Mouse (Mus musculus) gastrocnemius, postnatal 36 days (tissue): Measurements from ENCODE around the gene Ikbip. TPM values are rescaled to one million over a fixed set of nuclear protein-coding genes. Genes with fewer than 3 reads are reported as not detected.

Experiments used
- DNase-seq, 2 experiments: peaks; one replicate each; pipeline ENCODE4 v3.0.0; 2022
- intact Hi-C: fragments of 180-260 bp; cut with DNase I; formaldehyde crosslinking; loops from one replicate; pipeline ENCODE4 v1.15.1; 2025
- total RNA-seq, 2 experiments: library from RNA; stranded (reverse); gene quantifications; 2 replicates each; pipeline ENCODE4 v1.2.3; 2021

Gene Ikbip
- total RNA-seq, 2 experiments from 2014 or later, result 8.4 to 12.1 TPM

- DNase-seq, result no peak
- intact Hi-C loops, result no loop called here
Measured at GRCm38 (mm10) chr10:91105981-91106380, 23.2 kb downstream of the Ikbip start.

DNA sequence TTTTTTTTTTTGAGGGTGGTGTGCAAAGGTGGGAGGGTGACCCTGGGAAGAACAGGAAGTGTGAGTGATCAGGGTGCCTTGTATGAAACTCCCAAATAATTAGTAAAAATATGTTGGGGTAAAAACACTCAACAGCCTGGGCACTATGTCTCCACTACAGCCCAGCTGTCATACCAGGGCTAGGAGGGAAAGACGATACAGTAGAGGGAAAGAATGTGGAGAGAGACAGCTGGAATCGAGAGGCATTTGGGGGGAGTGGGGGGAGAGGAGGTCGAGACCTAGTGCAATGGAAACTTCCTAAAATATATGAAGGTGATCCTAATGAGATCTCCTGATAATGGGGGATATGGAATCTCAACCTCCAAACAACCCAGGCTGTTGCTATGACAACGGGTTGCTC is 27.1 kb downstream of the Ikbip start:
- no peak for DNase-seq
- intact Hi-C loops, result no loop called here

DNA sequence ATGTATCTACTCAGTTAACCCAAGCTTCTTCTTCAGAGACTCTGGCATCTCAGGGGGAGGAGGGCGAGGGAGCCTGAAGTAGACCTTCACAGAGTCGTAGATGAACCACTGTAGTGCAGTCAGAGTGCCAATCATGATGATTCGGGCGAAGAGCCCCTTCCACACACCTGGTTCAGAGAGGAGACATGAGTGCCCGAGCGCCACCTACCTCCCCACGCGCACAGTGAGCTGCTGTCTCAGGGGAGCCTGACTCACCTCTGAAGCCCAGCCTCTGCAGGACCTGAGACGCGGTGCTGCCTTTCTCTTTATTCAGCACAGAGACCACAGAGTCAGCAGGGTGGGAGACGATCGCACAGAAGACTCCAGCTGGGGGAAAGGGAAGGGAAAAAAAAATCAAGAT is 34.2 kb downstream of the Ikbip start:
- no peak for DNase-seq
- intact Hi-C loops, result no loop called here

DNA sequence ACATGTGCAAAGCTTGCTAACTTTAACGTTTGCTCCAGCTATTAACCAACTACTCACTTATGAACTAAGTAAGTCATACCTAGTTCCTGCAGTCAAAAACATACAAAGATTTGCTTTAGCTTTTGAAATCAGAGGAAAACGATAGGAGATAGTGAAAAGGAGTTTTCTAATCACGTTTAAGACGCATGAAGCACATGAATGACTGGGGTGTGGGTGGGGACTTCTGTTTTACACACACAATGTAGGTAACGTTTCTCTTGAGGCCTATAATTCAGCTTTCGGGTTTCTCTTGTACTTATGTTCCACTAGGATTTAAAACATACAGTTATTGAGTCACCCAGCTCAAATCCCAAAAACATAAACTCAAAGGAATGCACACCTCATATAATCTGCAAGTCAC is 39.9 kb downstream of the Ikbip start:
- DNase-seq, result no peak
- intact Hi-C loops, result loop anchor here (2.0 kb wide), 1 partner anchor 40 kb away; the partner anchor contains the start of genes Apaf1 and Ikbip

- peak in 1 of 2 experiments; percentile 50 for DNase-seq
- intact Hi-C loops, result loop anchor here (2.0 kb wide), 1 partner anchor 41 kb away; the partner anchor contains the start of genes Apaf1 and Ikbip
Measured at GRCm38 (mm10) chr10:91123281-91123827, 40.6 kb downstream of the Ikbip start.

- peak; percentile 96 for DNase-seq
- intact Hi-C loops, result loop anchor here (2.0 kb wide), 1 partner anchor 41 kb away; the partner anchor contains the start of genes Apaf1 and Ikbip
Measured at GRCm38 (mm10) chr10:91123828-91124822, 41.4 kb downstream of the Ikbip start, which contains the start of gene Slc25a3. Gene Slc25a3, minus strand, starts transcription at chr10:91124059.

DNA sequence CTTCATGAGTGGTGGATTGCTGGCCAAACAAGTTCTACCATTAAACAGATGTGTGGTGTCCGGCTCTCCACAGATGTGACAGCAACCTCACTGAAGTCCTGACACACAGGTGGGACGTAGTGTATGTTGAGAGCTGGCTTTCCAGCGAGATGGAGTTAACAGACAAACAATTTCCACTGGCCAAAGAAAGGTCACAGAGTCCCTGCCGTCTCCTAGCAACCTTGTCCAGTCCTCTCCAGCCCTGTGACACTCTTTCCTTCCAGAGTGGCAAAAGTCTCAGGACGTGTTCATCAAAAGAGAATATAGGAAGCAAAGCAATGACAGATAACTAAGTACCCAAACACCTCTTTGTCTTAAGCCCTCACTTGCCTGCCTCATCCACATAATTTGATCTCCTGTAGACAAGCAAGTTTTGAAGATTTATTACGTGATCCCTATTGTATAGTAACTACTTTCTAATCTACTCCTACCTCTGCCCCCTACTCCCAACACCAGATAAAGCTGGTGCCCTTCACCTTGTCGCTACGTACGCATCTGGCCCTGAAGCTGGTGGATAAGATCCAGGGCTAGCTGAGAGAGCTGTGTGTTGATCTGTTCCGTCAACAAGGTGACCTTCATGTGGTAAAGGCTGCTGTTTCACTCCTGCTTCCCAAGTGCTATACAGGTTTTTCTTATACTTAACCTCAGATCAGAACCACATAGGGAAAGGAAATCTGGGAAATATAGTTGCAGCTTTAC is 44.0 kb downstream of the Ikbip start:
- intact Hi-C loops, result no loop called here
- no peak for DNase-seq

- intact Hi-C loops, result no loop called here
- no peak for DNase-seq
Measured at GRCm38 (mm10) chr10:91127395-91127794, 44.7 kb downstream of the Ikbip start.

DNA sequence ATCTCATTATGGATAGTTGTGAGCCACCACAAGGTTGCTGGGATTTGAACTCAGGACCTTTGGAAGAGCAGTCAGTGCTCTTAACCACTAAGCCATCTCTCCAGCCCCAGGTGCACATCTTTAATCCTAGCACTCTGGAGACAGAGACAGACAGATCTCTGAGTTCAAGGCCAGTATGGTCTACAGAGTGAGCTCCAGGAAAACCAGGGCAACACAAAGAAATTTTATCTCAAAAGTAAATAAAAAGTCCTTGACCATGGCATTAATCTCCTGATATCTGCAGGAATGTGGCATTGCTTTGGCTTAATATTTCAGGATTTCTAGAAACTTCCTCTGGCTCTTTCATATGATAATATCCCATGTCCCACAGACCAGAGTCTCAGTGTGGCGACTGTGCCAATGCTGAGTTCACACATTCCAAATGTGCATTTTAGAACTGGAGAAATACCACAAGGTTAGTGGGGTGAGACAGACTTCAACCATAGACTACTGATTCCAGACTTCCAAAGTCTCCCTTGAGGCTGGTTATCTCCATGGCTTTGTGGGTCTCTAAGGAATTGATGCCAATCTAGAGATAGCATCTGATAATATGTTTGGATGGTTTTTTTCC is 45.9 kb downstream of the Ikbip start:
- intact Hi-C loops, result no loop called here
- no peak for DNase-seq

DNA sequence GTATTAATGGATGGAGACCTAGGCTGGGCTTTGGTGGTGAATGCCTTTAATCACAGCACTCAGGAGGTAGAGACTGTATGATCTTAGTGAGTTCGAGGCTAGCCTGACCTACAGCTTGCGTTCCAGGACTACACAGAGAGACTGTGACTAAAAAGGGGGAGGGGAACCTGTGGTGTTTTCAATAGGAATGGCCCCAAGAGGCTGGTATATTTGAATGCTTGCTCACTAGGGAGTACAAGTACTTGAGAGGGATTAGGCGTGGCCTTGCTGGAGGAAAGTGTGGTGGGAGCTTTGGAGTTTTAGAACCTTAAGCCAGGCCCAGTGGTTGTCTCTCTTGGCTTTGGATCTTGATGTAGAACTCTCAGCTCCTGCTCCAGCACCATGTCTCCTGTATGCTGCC is 48.1 kb downstream of the Ikbip start:
- no peak for DNase-seq
- intact Hi-C loops, result no loop called here

DNA sequence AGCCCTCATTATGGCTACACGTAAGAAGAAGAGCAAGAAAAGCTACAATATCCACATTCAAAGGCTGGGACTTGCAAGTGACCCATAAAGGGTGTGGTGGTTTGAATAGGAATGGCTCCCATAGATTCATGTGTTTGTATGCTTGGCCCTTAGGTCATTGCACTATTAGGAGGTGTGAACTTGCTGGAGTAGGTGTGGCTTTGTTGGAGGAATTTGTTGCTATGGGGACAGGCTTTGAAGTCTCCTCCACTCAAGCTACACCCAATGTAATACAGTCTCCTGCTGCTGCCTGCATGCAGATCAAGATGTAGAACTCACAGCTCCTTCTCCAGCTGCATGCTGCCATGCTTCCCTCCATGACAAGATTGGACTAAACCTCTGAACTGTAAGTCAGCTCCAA is 48.8 kb downstream of the Ikbip start:
- intact Hi-C loops, result no loop called here
- no peak for DNase-seq

DNA sequence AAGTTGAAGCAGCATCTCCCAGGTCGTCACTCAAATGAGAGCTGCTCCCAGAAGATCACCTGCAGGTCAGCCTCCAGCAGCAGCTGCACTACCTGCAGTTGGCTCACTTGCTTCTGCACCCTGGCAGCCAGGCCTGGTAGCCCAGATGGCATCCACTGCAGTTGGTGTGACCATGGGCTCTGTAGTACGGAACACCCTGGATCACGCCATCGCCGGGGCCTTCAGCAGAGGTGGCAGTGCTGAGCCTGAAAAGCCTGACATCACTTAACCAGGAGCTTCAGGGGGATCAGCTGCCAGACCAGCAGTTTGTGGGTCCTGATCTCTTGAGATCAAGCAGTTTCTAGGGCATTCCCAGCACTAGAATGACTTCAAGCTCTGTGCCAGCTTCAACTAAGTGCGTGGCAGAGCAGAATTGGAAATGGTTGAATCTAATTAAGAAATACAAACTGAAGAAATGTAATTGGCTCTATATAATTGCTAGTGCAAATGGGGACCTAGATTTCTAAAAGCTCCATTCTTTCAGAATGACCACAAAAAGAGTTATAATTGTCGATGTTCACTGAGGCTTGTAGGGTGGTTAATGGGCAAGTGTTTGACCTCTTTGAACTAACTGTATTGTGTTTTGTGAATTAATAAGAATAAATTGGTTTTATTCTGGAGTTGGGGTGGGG is 52.7 kb downstream of the Ikbip start:
- intact Hi-C loops, result loop anchor here (5.0 kb wide), 1 partner anchor 73 kb away; no protein-coding TSS in a partner anchor
- no peak for DNase-seq

- intact Hi-C loops, result loop anchor here (5.0 kb wide), 1 partner anchor 75 kb away; no protein-coding TSS in a partner anchor
- DNase-seq, result no peak
Measured at GRCm38 (mm10) chr10:91137400-91137799, 54.7 kb downstream of the Ikbip start.

GRCm38 (mm10) chr10:91138317-91138716 is 55.6 kb downstream of the Ikbip start:
- DNase-seq, result no peak
- intact Hi-C loops, result loop anchor here (5.0 kb wide), 1 partner anchor 76 kb away; no protein-coding TSS in a partner anchor

GRCm38 (mm10) chr10:91139148-91139766 is 56.5 kb downstream of the Ikbip start:
- no peak for DNase-seq

DNA sequence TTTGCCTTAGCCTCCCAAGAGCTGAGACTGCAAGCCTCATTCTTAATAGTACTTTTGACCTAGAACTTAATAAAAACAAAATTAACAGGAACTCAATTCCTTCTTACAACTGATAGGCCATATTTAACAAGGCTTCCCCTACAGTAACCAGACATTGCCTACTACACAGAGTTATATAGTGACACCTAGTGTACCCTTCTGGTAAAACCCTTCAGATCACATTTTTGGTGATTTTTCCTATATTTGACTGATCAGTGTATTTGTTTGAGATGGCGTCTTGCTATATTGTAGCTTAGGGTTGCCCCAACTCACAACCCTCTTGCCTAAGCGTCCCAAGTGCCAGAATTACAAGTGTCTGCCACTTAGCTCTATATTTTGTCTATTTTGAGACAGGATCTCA is 58.8 kb downstream of the Ikbip start:
- intact Hi-C loops, result loop anchor here (5.0 kb wide), 2 partner anchors 69 to 409 kb away; no protein-coding TSS in a partner anchor
- DNase-seq, result no peak

More at GRCm38 (mm10) chr10:91139148-91139766, 56.5 kb downstream of the Ikbip start:
- intact Hi-C loops, result loop anchor here (5.0 kb wide), 1 partner anchor 77 kb away; no protein-coding TSS in a partner anchor

DNA sequence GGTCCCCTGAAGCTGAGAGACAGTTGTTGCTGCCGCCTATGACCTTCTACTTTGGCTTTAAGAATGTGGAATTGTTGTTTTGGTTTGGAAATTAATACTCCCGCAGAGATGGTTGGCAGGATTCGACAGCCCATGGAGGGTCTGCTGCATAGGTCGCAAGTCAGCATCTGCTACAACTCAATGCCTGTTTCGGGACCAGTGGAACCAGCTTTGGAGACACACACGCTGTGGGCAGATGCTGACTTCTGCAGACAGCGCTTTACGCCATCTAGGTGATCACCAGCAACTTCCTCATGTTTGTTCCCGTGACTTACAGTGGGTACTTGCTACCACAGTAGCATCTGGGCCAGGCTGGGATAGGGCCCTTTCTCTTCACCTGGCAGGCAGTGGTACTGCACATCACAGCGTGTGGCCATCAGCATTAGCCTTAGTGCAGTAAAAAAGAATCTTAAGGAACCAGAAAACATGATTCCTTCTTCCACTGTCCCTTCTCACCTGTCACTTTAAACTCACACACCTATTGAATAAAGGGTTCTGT is 60.0 kb downstream of the Ikbip start:
- DNase-seq, result no peak
- intact Hi-C loops, result loop anchor here (5.0 kb wide), 2 partner anchors 70 to 410 kb away; no protein-coding TSS in a partner anchor
